Mouse (Mus musculus) thymus, adult 18-20 months (tissue): ENCODE measurements at regions not wholly inside any gene's neighbourhood (a gene's known extent, or its start where the extent isn't known, plus 50 kb on each side); places are given as distances from the start of the nearest gene placed in this dataset.

ENCODE experiments used
- DNase-seq, 2 experiments: peaks; one replicate each; pipeline ENCODE4 v3.0.0; 2022; ENCODE audit warnings: mixed read lengths in 2 of 2

GRCm38 (mm10) chr9:84296456-84296855, 371.5 kb downstream of the Bckdhb start:
- DNase-seq = no peak

- no peak for DNase-seq
Measured at GRCm38 (mm10) chr9:84304398-84304797, 379.5 kb downstream of the Bckdhb start.

- DNase-seq = no peak
Measured at GRCm38 (mm10) chr9:84318811-84319210, 393.9 kb downstream of the Bckdhb start.

- no peak for DNase-seq
Measured at GRCm38 (mm10) chr9:84319338-84319737, 394.4 kb downstream of the Bckdhb start.

- no peak for DNase-seq
Measured at GRCm38 (mm10) chr9:84323145-84323544, 398.2 kb downstream of the Bckdhb start.

DNA sequence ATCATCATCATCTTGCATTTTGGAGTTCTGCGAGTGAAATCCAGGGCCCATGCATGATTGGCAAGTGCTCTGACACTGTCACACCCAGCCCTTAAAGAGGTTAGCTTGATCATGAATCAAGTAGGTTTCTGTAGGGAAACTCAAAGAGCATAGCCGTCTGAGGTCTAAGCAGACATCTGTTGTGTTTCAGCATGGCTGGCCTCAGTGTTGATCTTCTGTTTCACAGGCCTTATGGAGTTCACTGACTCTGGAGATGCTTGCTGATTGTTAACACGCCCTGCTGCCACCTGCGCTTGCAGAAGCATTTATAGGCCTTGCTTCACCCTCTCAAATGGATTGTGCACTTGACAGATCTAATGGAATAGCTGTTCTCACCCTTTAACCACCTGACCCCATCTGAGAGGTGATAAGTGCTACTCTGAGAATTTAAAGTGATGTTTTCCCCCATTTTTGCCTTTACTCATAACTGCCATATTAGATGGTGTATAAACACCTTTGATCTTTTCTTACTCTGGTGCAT, 406.2 kb downstream of the Bckdhb start:
- DNase-seq = no peak

- peak in 1 of 2 experiments; percentile 3 for DNase-seq
Measured at GRCm38 (mm10) chr9:84343435-84344095, 418.6 kb downstream of the Bckdhb start.

GRCm38 (mm10) chr9:84350223-84350622, 425.3 kb downstream of the Bckdhb start:
- DNase-seq = no peak

- DNase-seq = no peak
Measured at GRCm38 (mm10) chr9:84354409-84354808, 429.5 kb downstream of the Bckdhb start.

- no peak for DNase-seq
Measured at GRCm38 (mm10) chr9:84356167-84356566, 431.2 kb downstream of the Bckdhb start.

DNA sequence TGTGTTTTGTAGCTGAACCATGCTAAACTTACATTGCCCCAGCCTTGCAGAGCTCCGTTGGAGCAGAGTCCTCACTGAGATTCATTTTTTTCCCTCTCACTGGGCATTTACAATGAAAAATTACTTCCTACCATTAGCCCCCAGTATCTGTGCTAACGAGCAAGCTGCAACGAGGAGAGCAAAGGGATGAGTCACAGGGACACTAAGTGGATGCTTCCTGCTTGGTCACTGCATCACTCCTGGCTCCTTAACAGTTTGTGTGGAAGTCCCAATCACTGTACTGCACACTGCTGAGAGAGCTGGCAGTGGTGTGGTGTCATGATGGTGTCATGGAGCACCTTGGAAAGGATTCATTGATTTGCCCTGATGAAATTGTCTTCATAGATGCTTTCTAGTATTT, 434.9 kb downstream of the Bckdhb start:
- no peak for DNase-seq

DNA sequence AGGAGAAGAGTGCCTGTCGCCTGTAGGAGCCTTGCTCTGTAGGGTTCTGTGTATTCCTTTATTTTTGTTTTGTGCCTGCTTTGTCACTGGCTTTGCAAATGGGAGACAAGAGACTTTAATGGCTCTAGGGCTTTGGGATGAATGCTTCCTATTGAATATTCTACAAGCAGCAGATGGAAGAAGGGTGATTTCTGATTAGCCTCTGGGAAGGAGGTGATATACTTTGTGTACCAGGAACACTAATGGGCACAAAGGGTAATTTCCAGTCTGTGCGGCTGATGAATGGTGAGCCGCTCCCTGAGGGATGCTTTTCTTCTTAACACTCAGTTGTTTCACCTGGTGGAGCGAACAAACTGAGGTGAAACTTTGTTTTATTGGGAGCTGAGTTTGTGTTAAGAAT, 435.5 kb downstream of the Bckdhb start:
- DNase-seq = no peak

DNA sequence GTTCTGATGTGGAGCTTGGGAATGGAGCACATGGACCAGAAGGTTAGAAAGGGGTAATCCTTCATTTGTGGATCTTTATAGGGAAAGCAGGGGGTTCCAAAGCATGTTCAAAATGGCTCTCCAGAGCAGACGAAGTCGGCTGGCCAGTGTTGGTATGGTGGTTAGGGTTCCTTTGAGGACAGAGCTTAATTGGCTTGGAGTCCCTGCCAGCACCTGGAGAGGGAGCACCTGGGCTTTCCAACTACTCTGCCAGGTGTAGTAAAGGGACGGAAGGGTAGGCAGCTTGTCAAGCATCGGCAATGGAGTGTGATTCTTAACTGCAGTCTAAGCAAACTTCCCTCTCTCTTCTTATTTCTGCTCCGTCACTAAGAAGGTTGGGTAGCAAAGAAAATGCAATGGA, 438.5 kb downstream of the Bckdhb start:
- no peak for DNase-seq

DNA sequence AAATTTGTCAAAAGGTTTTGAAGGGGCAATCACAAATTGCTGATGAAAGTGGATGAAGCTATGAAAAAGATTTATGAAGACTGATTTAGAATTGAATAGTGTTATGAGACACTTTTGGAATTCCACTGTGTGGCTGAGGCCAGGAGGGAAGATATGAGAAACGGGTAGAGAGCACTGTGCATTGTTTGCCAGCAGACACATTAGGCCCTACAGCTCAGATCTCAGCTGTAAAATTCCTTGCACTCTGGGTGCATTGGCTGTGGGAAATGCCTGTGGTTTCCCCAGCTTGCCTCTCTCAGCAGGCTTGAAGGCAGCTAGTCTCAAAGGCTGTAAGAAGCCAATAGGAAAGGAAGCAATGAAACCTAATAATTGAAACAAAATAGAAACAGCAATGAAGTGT, 444.3 kb downstream of the Bckdhb start:
- no peak for DNase-seq

DNA sequence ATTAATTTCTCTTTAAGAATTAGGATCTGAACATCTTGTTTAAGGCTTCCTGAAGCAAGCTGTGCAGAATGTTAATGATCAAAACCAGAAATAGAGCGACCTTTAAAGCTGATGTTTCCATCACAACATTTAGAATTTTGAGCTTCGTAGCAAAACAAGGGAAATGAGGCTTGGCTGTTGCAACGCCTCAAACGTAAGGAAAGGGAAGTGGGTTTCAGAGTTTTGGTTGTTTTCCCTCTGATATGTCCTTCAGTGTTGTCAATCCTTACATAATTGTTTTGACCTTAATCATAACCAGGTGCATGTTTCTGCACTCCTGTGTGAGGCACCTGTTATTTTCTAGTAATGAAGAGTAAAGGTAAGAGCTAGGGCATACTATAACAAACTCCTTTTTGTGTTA, 445.3 kb downstream of the Bckdhb start:
- DNase-seq = no peak

- DNase-seq = no peak
Measured at GRCm38 (mm10) chr9:84375746-84376145, 450.8 kb downstream of the Bckdhb start.

- DNase-seq = no peak
Measured at GRCm38 (mm10) chr9:84376621-84377020, 451.7 kb downstream of the Bckdhb start.

DNA sequence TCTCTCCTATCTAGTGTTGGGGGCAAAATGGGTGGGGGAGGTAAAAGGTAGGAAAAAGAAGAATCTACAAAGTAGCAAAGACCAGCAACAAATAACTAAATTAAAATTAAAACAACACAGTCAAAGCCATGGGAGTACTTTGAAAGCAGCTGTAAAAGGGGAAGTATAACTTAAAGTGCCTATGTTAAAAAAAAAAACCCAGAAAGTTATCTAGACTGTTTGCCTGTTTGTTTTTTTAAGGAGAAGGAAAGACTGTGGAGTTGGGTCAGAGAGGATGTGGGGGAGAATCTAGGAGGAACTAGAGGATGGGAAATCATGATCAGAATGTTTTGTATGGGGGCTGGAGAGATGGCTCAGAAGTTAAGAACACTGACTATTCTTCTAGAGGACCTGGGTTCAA, 457.0 kb downstream of the Bckdhb start:
- no peak for DNase-seq

GRCm38 (mm10) chr9:84389831-84390230, 464.9 kb downstream of the Bckdhb start:
- DNase-seq = no peak

DNA sequence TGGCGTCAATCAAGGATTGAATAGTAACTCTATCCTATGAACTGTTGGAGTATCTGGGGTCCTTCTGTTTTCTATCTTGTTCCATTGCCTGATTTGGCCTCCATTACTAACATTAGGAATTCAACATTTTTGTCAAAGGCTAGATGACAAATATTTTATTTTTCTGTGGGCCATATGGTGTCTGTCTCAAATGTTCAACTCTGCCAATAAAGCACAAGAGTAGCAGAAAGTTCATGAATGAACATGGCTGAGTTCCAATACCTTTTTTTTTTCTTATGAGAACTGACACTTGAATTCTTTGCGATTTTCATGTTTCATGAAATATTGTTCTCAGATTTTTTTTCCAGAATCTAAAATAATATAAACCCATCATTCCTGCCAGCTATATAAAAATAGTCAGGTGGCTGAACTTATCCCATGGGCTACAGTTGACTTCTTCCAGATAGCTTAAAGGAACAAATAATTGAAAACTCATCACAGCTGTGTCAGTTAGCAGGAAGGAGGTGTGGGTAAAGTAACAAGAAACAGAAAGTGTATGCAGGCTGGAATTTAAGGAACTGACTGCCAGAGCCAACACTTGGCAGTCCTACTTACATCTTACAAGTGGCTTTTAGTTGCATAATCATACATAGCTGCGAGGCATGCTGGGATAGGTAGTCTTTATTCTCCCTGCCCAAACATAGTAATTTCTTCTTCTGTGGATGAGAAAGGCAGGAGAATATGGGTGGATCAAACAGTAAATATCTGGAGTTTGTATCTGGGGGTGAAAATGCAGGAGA, 469.8 kb downstream of the Bckdhb start:
- no peak for DNase-seq

GRCm38 (mm10) chr9:84399481-84399880, 474.5 kb downstream of the Bckdhb start:
- DNase-seq = no peak

GRCm38 (mm10) chr9:84408260-84409203, 483.6 kb downstream of the Bckdhb start:
- no peak for DNase-seq
